Mouse (Mus musculus) lung, adult 2 months (tissue): Measurements from ENCODE around the gene Acvr2b. TPM values are rescaled to one million over a fixed set of nuclear protein-coding genes. Genes with fewer than 3 reads are reported as not detected.

Experiments used
- DNase-seq: peaks from one replicate; pipeline ENCODE4 v3.0.0; 2022
- H3K4me1 ChIP-seq: fragments of 200-500 bp; 2 replicates; pipeline ENCODE4 v1.6.1; 2011; ENCODE audit warnings: low read length; ENCODE audit not compliant: control insufficient read depth, insufficient read depth
- H3K4me3 ChIP-seq: fragments of 200-500 bp; replicated peaks from 2 replicates; pipeline ENCODE3; 2011; ENCODE audit warnings: low read depth, mild to moderate bottlenecking, control low read depth, low read length; ENCODE audit errors: extremely low read depth
- CTCF ChIP-seq: fragments of 200-500 bp; IDR thresholded peaks from 2 replicates; pipeline ENCODE4 v1.5.1; 2011; ENCODE audit warnings: mild to moderate bottlenecking, low read length, control low read depth; ENCODE audit not compliant: insufficient read depth
- POLR2A ChIP-seq: fragments of 200-500 bp; IDR thresholded peaks from 2 replicates; pipeline ENCODE4 v1.6.1; 2011; ENCODE audit warnings: low read depth, mild to moderate bottlenecking, control low read depth, low read length, borderline replicate concordance; ENCODE audit errors: extremely low read depth
- WGBS: fragments of 180-500 bp; shearing (Covaris S2); methylation state at CpG from one replicate; pipeline ENCODE4 v1.1.7; 2018; 5-methylcytosine and 5-hydroxymethylcytosine counted together
- polyA plus RNA-seq: library from polyadenylated mRNA; depleted of rRNA; stranded (reverse); fragments of >200 nt; gene quantifications from 2 replicates; pipeline ENCODE4 v1.2.3, GENCODE M21; 2012; rRNA removed

Acvr2b gene
- polyA plus RNA-seq, 1 experiment = 11.8 TPM

- 52% methylated on average over 23 of the region's 23 CpGs for WGBS
- DNase-seq = no peak
- TF ChIP-seq POLR2A (no peak), CTCF (no peak)
- Histone ChIP-seq H3K4me1 (no peaks in the 10 kb centered on the region), H3K4me3 (no peak overlapping the region)
Observed at GRCm38 (mm10) chr9:119483554-119484353, 81.8 kb downstream of the Acvr2b start.

GRCm38 (mm10) chr9:119484420-119484819 is 82.5 kb downstream of the Acvr2b start:
- Histone ChIP-seq H3K4me1 (no peaks in the 10 kb centered on the region), H3K4me3 (no peak overlapping the region)
- 70% methylated on average over 9 of the region's 9 CpGs for WGBS
- no peak for TF ChIP-seq CTCF
- TF ChIP-seq POLR2A = no peak
- no peak for DNase-seq

Other genes starting within 250 kb of the Acvr2b start
- gene Acaa1b, start 245.0 kb upstream of the Acvr2b start, polyA plus RNA-seq = 14.8 and 21.9 TPM in 2 replicates
- gene Gm47289, start 243.0 kb upstream of the Acvr2b start, polyA plus RNA-seq = not detected in 2 replicates
- gene Slc22a13, start 193.0 kb upstream of the Acvr2b start, polyA plus RNA-seq = 0.06 and 0.11 TPM in 2 replicates
- 13.1 and 19.8 TPM in 2 replicates for gene Oxsr1, start 79.7 kb upstream of the Acvr2b start, polyA plus RNA-seq
- gene Acaa1a, start 62.4 kb upstream of the Acvr2b start, polyA plus RNA-seq = 216 and 282 TPM in 2 replicates
- gene Myd88, start 60.7 kb upstream of the Acvr2b start, polyA plus RNA-seq = 29.3 and 38.5 TPM in 2 replicates
- 6.7 and 7.0 TPM in 2 replicates for gene Xylb, start 44.7 kb upstream of the Acvr2b start, polyA plus RNA-seq
- 0.80 and 0.99 TPM in 2 replicates for gene Slc22a14, start 36.6 kb upstream of the Acvr2b start, polyA plus RNA-seq
- 1.8 and 3.2 TPM in 2 replicates for gene Exog, start 42.8 kb downstream of the Acvr2b start, polyA plus RNA-seq
- gene Scn5a, start 176.9 kb downstream of the Acvr2b start, polyA plus RNA-seq = 6.8 and 9.8 TPM in 2 replicates